Mouse (Mus musculus) forebrain, embryonic 16.5 days (tissue): ENCODE results near the gene Krt7. TPM values are rescaled to one million over a fixed set of nuclear protein-coding genes. Genes with fewer than 3 reads are reported as not detected.

Experiments
- ATAC-seq: fragments of 200-750 bp; cut with Nextera tagmentation; 2 replicates; pipeline ENCODE4 v1.8.0; 2017; ENCODE audit warnings: mild to moderate bottlenecking, moderate library complexity
- H3K27ac ChIP-seq: fragments of 300-500 bp; sonication (generic); 2 replicates; pipeline ENCODE4 v1.5.1; 2014; ENCODE audit warnings: low read length, control low read depth
- H3K27me3 ChIP-seq: fragments of 300-500 bp; sonication (generic); replicated peaks from 2 replicates; pipeline ENCODE4 v1.6.1; 2014; ENCODE audit warnings: low read length; ENCODE audit not compliant: control insufficient read depth, insufficient read depth
- H3K36me3 ChIP-seq: fragments of 300-500 bp; sonication (generic); 2 replicates; pipeline ENCODE4 v1.6.1; 2014; ENCODE audit not compliant: control insufficient read depth, insufficient read depth
- H3K4me1 ChIP-seq: fragments of 300-500 bp; sonication (generic); replicated peaks from 2 replicates; pipeline ENCODE4 v1.6.1; 2014; ENCODE audit warnings: low read length; ENCODE audit not compliant: control insufficient read depth, insufficient read depth
- H3K4me2 ChIP-seq: fragments of 300-500 bp; sonication (generic); 2 replicates; pipeline ENCODE4 v1.6.1; 2014; ENCODE audit warnings: mild to moderate bottlenecking, low read length, control low read depth
- H3K4me3 ChIP-seq: fragments of 300-500 bp; sonication (generic); replicated peaks from 2 replicates; pipeline ENCODE4 v1.5.1; 2014; ENCODE audit warnings: mild to moderate bottlenecking, low read length, control low read depth
- H3K9ac ChIP-seq: fragments of 300-500 bp; sonication (generic); replicated peaks from 2 replicates; pipeline ENCODE4 v1.6.1; 2014; ENCODE audit warnings: low read depth, low read length, control low read depth
- H3K9me3 ChIP-seq: fragments of 300-500 bp; sonication (generic); 2 replicates; pipeline ENCODE4 v1.6.1; 2016; ENCODE audit warnings: low read length; ENCODE audit not compliant: control insufficient read depth
- WGBS: fragments of 180-500 bp; shearing (Covaris S2); extraction: QIAGEN DNeasy Blood & Tissue Kit; methylation state at CpG from one replicate; pipeline ENCODE4 v1.1.7; 2014; 5-methylcytosine and 5-hydroxymethylcytosine counted together
- polyA plus RNA-seq: library from polyadenylated mRNA; unstranded; fragments of >200 nt; fragmentation: Nextera tagmentation; extraction: Ambion mirVana; gene quantifications from 2 replicates; pipeline ENCODE4 v1.2.1, GENCODE M21; 2015

Krt7 gene
- polyA plus RNA-seq, 1 experiment from 2014 or later, result 0.62 TPM

DNA sequence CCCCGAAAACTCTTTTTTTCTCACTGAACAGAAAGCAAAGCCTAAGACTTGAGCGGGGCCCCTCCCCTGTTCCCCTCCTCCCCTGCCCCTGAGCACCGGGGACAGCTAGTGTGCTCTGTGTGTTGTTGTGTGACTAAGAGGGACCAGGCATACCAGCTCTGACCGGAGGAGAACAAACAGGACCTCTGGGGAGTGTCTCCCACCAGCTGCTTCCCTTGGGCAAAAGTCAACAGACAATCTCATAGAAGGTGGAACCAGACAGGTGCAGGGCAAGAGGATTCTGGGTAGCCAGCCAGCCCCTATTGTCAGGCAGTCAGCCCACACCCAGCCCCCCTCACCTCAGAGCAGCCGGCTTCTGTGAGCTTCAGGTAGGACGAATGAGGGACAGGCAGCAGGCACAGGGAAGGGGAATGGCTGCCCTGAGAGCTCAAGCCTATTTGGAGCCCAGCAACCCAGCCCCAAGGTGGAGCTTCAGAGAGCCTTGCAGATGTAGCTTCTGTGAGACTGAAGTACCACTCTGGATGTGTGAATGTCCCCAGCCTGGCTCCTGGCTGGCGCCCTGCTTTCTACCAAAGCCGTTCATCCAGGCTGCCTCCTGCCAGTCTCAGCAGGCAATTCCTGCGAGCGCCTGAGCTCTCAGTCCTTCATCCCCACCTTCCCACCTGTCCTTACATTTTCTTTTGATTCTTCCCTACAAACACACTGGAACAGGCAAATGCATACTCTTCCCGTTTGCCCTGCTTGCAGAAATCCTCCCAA, 4.1 kb downstream of the Krt7 start:
- Histone ChIP-seq H3K36me3 (no peaks in the 10 kb centered on the region), H3K27ac (no peak overlapping the region), H3K4me3 (no peak overlapping the region), H3K27me3 (0 out of 2 replicates have a peak, but pooled peaks cover 5% of the 10 kb centered on the region), H3K9ac (no peak overlapping the region), H3K4me1 (no peaks in the 10 kb centered on the region), H3K9me3 (no peaks in the 10 kb centered on the region), H3K4me2 (no peak overlapping the region)
- no peak for ATAC-seq
- WGBS, result 33% methylated on average over 10 of the region's 11 CpGs

DNA sequence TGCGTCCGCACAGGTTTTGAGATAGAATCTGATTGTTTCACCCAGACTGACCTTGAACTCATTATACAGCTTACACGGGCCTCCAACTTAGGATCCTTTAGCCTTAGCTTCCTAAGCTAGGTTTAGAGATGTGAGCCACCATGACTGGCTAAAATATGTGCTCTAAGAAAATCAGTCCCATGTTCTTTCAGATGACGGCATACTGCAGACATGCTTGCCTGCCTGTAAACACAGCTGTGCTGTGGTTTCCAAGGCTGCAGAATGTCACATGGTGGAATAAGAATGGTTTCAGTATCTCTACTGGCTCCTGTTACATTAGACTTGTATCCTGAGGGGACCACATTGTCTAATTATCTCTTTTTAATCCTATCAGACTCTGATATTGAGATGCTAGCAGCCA, 8.1 kb downstream of the Krt7 start:
- H3K4me2 ChIP-seq, result no peak overlapping the region
- no peaks in the 10 kb centered on the region for H3K27me3 ChIP-seq
- 81% methylated on average over 4 of the region's 4 CpGs for WGBS
- ATAC-seq, result peak; percentile 49; the same call in 1 of the 2 replicates
- no peak overlapping the region for H3K4me3 ChIP-seq
- no peak overlapping the region for H3K9ac ChIP-seq
- no peaks in the 10 kb centered on the region for H3K4me1 ChIP-seq
- H3K9me3 ChIP-seq, result no peaks in the 10 kb centered on the region
- H3K36me3 ChIP-seq, result no peaks in the 10 kb centered on the region
- no peak overlapping the region for H3K27ac ChIP-seq

DNA sequence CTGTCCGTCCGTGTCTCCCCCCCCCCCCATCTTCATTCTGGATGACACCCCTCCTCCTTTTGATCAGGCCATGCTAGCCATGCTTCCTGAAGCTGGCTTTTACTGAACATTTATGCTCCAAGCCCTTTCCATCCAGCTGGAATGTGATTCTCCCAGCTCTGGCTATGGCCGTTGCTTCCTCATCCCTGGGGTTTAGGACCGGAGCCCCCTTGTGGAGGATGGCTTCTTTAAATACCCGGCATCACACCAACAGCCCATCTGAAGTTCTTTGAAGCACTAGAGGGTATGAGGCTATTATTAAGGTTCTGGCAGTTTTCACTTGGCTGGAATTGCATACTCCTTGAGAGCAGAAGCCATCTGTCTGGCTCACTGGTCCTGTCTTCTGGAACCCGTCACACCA, 10.1 kb downstream of the Krt7 start:
- H3K4me1 ChIP-seq, result no peaks in the 10 kb centered on the region
- ATAC-seq, result no peak
- no peak overlapping the region for H3K4me2 ChIP-seq
- H3K27me3 ChIP-seq, result no peaks in the 10 kb centered on the region
- no peak overlapping the region for H3K27ac ChIP-seq
- H3K4me3 ChIP-seq, result no peak overlapping the region
- H3K9ac ChIP-seq, result no peak overlapping the region
- 65% methylated on average over 6 of the region's 6 CpGs for whole genome bisulfite sequencing
- H3K9me3 ChIP-seq, result no peaks in the 10 kb centered on the region
- no peaks in the 10 kb centered on the region for H3K36me3 ChIP-seq

DNA sequence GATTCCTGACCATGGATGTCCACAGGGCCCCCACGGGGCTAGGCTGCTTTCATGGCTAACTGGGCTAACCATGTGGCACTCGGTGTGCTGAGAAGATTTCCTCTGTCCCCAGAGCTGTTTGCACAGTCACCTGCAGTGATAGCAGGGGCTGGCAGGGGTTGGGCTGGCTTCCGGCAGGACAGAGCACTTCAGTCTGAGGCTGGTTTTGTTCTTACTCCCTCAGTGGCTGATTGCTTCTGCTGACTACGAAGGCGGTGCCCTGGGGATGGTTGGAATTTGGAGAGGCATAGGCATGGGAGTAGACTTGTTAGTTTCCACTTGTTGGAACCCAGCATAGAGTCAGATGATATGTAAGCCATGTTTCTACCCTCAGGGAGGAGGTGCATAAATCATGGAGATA, 14.1 kb downstream of the Krt7 start:
- Histone ChIP-seq H3K4me2 (no peak overlapping the region), H3K27ac (no peak overlapping the region), H3K36me3 (no peaks in the 10 kb centered on the region), H3K4me3 (no peak overlapping the region), H3K4me1 (no peaks in the 10 kb centered on the region), H3K9me3 (no peaks in the 10 kb centered on the region), H3K27me3 (no peaks in the 10 kb centered on the region), H3K9ac (no peak overlapping the region)
- WGBS, result 21% methylated on average over 5 of the region's 5 CpGs
- ATAC-seq, result no peak

DNA sequence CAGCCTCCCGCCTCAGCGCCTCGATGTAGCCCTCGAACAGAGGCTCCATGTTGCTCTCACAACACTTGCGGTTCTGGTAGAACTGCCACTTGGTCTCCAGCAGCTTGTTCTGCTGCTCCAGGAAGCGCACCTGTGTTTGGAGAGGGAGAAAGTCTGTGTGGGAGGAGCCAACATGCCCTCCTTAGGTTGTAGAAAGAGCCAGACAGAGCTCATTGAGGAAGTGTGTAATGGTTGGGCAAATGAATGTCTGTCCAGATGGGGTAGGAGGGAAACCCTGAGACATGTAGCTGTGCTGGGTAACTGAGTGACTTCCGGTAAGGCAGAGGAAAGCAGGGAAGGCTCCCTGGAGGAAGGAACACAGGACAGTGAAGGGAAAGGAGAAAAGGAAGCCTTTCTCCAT, 25.8 kb downstream of the Krt7 start:
- no peak for ATAC-seq
- H3K9me3 ChIP-seq, result no peaks in the 10 kb centered on the region
- 93% methylated on average over 5 of the region's 7 CpGs for WGBS

DNA sequence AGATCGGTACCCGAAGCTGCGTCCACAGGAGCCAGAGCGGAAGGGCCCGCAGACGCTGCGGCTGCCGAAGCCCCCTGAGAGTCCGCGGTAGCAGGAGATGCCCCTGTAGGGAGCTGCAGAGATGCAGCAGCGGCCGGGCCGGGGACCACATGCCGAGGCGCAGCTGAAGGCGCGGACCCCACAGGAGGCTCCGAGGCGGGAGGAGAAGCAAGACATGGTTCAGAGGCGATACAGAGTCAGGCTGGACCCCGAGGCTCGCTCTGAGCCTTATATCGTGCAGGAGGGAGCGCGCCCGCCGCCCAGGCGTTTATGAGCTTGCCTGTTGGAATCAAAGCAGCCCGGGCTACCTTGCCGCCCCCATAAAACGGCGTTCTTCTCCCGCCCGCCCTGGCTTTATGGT, 27.7 kb downstream of the Krt7 start, which contains the start of gene Krt87:
Gene Krt87, minus strand, starts transcription at position 250 of the 400 bp plus-strand sequence.
- H3K4me1 ChIP-seq, result peaks cover 8% of the 10 kb centered on the region; the same call in 1 of the 2 replicates
- no peak within 1 kb of the TSS for H3K27ac ChIP-seq
- H3K4me3 ChIP-seq, result peak within 1 kb of the TSS; percentile 37
- no peaks in the 10 kb centered on the region for H3K36me3 ChIP-seq
- no peaks in the 10 kb centered on the region for H3K9me3 ChIP-seq
- 2% methylated on average over 30 of the region's 34 CpGs for WGBS
- ATAC-seq, result no peak
- H3K4me2 ChIP-seq, result peak within 1 kb of the TSS; percentile 50
- peak within 1 kb of the TSS; percentile 24 for H3K9ac ChIP-seq
- peaks cover 9% of the 10 kb centered on the region for H3K27me3 ChIP-seq

More for the DNA sequence above, 25.8 kb downstream of the Krt7 start:
- H3K27ac ChIP-seq, result no peak overlapping the region
- peaks cover 8% of the 10 kb centered on the region; the same call in 1 of the 2 replicates for H3K4me1 ChIP-seq
- H3K36me3 ChIP-seq, result no peaks in the 10 kb centered on the region
- peaks cover 9% of the 10 kb centered on the region for H3K27me3 ChIP-seq
- no peak overlapping the region for H3K4me3 ChIP-seq
- H3K9ac ChIP-seq, result no peak overlapping the region
- no peak overlapping the region for H3K4me2 ChIP-seq

DNA sequence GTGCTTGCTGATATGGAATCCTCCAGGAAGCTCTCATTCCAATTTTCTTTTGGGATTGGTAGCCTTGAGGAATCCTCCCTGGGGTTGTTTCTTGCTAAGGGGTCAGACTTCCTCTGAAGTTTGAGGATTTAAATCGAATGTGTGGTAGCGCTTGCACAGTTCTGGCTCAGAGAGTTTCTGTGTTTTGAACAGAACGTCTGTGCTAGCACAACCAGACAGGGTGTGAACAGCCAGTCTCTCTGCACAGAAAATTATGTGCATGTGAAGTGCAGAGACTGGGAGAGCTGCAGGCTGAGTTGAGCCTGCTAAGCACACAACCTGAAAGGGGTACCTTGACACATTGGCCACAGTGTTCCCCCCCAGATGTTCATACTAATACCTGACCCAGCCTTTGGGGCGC, 30.0 kb downstream of the Krt7 start:
- H3K36me3 ChIP-seq, result no peaks in the 10 kb centered on the region
- peaks cover 9% of the 10 kb centered on the region for H3K27me3 ChIP-seq
- H3K4me2 ChIP-seq, result no peak overlapping the region
- H3K27ac ChIP-seq, result no peak overlapping the region
- ATAC-seq, result peak; percentile 66
- H3K4me1 ChIP-seq, result peaks cover 8% of the 10 kb centered on the region; the same call in 1 of the 2 replicates
- WGBS, result 72% methylated on average over 4 of the region's 4 CpGs
- H3K4me3 ChIP-seq, result no peak overlapping the region
- no peaks in the 10 kb centered on the region for H3K9me3 ChIP-seq
- H3K9ac ChIP-seq, result no peak overlapping the region

DNA sequence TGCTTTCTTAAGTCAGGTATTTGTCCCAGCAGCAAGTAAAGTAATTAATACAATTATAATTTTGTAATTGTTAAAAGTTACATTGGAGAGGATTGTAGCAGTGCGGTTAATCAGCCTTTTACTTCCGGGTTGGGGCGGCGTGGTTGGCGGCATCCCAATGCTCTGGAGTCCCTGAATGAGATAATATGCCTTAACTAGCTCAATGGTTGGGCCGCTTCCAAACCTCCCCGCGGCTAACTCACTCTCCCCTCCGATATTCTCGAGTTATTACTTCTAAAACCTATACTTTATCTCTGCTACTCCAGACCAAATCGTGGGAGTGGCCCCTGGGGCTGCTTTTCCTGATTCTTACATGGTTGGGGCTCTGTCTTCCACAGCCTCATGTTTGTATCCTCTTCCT, 35.7 kb downstream of the Krt7 start:
- ATAC-seq, result no peak
- Histone ChIP-seq H3K27ac (no peak overlapping the region), H3K27me3 (no peaks in the 10 kb centered on the region), H3K4me3 (no peak overlapping the region), H3K9ac (no peak overlapping the region), H3K9me3 (no peaks in the 10 kb centered on the region), H3K4me1 (no peaks in the 10 kb centered on the region), H3K36me3 (no peaks in the 10 kb centered on the region), H3K4me2 (no peak overlapping the region)
- WGBS, result 41% methylated on average over 11 of the region's 11 CpGs

DNA sequence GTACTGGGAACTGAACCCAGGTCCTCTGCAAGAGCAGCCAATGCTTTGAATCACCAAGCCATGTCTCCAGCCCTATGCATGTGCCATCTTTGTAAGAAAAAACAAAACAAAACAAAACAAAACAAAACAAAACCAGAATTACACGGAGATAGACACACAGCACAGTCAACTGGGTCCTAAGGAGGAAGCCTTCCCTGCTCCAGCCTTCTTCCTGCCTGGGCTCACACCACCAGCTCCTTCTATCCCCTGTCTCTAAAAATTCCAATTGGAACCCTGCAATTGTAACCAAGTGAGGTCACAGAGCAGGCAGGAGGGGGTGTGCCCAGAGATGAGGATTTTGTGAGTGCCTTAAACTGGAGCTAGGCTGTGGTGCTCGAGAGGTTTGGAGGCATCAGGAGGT, 36.6 kb downstream of the Krt7 start, which contains the start of gene Krt88:
Gene Krt88, plus strand, starts transcription at position 301 of the 400 bp plus-strand sequence.
- no peak within 1 kb of the TSS for H3K4me2 ChIP-seq
- no peak for ATAC-seq
- 71% methylated on average over 2 of the region's 2 CpGs for WGBS
- H3K9me3 ChIP-seq, result no peaks in the 10 kb centered on the region
- no peak within 1 kb of the TSS for H3K4me3 ChIP-seq
- no peak within 1 kb of the TSS for H3K27ac ChIP-seq
- H3K27me3 ChIP-seq, result no peaks in the 10 kb centered on the region
- no peaks in the 10 kb centered on the region for H3K4me1 ChIP-seq
- no peaks in the 10 kb centered on the region for H3K36me3 ChIP-seq
- no peak within 1 kb of the TSS for H3K9ac ChIP-seq
